Mouse (Mus musculus): ENCODE results near the gene Zar1.
"Not testable (repeated sequence)": the region's sequence is repeated elsewhere in the genome, so short reads cannot be mapped to it uniquely, and the experiment has no call there.

Zar1 gene

GRCm38 (mm10) chr5:72580970-72581332, at the start of gene Zar1:
Zar1 (minus strand) TSS chr5:72581254.
- DNase-seq, result not testable (repeated sequence)

DNA sequence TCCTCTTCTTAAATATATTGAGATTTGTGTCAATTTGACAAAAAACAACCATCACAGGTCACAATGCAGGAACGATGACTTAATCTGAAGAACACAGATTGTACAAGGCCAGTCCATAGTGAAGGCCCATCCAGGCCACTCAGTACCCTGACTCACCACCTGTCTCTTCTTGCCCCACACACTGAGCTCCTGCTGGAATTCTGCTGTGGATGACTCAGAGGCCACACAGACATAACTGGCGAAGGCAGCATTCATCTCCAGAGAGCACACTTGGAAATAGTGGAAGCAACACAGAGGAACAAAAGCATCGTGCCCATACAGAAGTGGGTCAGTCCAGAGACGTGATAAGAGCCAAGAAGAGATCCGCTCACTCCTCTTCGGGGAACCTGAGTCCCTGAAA, 49.0 kb upstream of the Zar1 start:
- no peak for DNase-seq

DNA sequence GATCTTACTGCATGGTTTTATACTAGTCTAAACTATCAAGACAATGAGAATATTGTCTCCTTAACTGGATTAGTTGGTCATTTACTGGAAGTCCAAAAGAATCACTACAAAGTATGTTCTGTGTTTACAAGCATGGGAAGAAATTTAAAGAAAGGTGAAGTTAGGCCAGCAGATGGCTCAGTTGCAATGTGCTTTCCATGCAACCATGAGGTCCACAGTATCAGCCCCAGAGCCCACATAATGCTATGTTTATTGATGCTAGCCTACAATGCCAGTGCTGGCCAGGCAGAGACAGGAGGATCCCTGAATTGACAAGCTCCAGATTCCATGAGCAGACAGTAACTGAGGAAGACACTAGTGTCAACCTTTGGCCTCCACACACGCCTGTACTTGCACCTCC, 40.0 kb upstream of the Zar1 start:
- no peak for DNase-seq

GRCm38 (mm10) chr5:72617413-72617812, 36.4 kb upstream of the Zar1 start:
- no peak for DNase-seq

GRCm38 (mm10) chr5:72603138-72603537, 22.1 kb upstream of the Zar1 start:
- DNase-seq, result no peak

DNA sequence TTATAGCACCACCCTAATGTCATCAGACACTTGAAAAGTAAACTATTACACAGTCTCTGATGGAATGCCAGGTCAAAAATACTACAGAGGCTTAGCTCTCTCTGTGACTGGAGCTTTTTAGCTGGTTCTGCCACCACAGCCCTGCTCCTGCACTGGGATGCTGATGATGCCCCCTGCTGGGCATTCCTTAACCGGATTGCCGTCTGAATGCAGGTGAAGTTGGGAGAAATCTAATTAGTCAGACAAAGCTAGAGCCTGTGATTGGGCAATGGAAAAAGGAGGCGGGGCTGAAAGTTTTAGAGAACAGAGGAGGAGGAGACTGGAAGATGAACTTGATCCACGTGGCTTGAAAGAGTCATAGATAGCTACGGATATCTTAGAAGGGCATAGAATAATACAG, 20.0 kb upstream of the Zar1 start:
- DNase-seq, result peak; percentile 42 to 60

DNA sequence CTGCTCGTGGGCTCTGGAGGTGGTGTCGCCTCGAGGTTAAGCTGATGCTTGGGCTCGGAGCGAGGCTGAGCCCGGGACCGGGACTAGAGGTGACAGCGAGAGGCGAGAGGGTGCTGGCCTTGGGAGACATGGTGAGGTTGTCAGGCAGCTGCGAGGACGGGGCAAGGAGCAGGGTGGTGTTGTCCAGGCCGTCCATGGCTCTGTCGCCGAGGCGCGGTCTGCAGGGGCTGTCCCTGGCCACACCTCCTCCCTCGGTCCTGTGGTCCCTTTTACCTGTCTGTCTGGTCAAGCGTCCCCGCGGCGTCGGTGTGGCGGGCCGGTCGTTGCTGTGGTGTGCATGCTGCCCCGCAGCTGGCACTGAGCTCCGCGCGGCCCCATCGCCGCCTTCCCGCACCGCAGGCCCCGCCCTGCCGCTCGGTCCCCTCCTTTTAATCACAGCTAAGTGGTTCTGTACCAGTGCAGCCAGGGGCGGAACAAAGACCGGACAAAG, 6.2 kb upstream of the Zar1 start, which contains the start of gene Gm5868:
Gm5868 (minus strand) TSS at position 360 of the 490 bp plus-strand sequence.
- no peak for DNase-seq

GRCm38 (mm10) chr5:72586667-72587191, 5.7 kb upstream of the Zar1 start:
- DNase-seq, result not testable (repeated sequence)

GRCm38 (mm10) chr5:72586122-72586521, 5.1 kb upstream of the Zar1 start:
- DNase-seq, result not testable (repeated sequence)

DNA sequence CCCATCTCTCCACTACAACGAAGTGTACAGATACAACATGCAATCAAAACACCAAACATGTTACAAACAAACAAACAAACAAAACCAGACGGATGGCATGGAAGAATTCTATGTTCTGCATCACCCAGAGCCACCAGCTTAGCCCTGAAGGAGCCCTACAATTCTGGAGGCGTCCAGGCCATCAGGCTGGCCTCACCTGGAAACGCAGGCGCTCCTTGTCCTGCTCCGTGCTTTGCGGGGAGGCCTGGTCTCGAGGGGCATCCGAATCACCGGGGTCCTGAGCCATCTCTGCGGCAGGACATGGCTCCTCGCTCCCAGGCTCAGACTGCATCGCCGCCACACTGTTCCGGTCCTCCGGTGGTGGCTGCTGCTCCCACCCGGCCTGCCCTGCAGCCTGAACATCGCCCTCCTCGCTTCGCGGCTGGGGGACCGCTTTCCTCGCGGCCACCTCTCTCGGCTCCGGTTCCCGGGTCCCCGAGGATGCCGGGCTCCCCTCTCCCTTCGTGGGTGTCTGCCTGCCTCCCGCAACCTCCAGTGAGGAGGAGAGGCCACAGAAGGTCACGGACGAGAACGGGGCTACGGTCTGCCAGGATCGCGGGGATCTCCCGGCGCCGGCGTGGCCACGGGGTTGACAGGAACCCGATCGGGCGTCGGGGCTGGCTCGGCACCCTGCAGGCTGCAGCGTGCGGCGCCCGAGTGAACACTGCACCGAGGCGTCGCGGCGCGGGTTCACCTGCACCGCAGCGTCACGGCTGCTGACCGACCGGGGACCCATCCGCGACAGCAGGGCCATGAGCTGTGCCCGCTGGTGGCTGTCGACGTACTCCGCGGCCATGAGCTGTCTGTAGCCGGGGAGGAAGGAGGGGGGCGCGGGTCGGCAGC, 725 bp downstream of the Zar1 start:
- peak in 1 of 2 experiments; percentile 12 for DNase-seq

DNA sequence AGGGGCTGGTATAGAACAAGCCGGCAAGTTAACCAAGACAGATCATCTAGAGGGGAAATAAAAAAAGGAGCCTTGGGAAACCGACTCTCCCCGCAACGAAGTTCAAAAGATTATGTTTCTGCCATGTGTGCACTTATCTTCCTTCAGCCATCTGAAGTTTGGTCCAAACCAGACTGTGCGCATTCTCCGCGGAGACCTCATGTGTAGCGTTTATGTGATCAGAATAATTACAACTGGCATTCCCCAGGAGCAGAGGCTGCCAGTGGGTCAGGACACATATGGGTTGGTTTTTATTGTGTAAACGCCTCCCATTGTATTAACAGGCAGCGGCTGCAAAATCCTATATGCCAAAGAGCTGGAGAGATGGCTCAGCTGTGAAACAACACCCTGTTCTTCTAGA, 1.5 kb downstream of the Zar1 start:
- DNase-seq, result not testable (repeated sequence)

GRCm38 (mm10) chr5:72565621-72566020, 15.4 kb downstream of the Zar1 start:
- DNase-seq, result no peak

GRCm38 (mm10) chr5:72563183-72563582, 17.9 kb downstream of the Zar1 start:
- DNase-seq, result not testable (repeated sequence)

DNA sequence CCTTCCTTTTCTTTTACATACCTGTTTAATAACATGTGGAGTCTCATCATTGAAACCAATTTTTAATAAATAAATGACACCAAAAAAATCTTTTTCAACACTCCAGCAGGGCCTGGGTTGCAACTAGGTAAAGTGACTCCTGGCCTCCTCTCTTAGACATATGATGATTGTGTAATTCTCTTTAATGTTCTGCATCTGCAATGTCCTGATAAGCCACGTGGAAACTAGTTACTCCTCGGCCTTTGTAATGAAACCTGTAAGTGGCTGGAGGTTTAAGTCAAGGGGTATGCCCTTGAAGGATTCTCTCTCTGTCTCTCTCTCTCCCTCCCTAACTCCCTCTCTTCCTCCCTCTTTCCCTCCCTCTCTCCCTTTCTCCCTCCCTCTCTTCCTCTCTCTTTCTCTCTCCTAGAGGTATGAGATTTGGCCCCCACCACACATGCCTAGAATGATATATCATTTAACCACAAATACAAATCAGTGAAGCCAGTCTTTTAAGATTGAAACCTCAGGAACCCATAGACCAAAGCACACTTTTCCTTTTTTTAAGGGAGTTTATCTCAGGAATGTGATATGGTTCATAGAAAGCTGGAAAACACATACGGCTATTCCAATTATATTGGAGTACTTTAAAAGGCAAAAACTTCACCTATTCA, 20.0 kb downstream of the Zar1 start:
- DNase-seq, result no peak

DNA sequence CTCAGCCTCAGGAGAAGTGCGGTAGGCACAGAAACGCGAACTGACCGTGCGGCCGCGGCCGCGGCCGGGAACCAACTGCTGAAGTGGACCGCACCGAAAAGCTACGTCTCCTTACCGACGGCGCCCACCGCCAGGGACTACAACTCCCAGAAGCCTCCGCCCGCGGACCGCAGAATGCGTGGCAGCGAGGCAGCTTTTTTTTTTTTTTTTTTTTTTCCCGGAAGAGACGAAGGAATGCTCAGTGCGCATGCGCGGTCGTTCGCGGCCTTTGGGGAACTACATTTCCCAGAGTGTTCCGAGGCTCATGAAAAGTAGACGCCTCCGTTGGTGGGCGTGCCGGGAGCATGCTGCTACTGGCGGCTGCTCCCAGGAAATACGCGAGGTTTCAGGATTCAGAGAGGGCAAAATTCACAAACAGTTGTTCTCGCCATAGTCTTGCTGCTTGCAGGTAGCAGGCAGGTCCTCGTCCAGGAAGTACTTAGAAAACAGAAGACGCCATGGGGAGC, 21.5 kb downstream of the Zar1 start, which contains the start of gene Nfxl1:
Nfxl1 (minus strand) TSS at position 141 of the 506 bp plus-strand sequence.
- DNase-seq, result peak; percentile 97 to 98

- no peak for DNase-seq
Measured at GRCm38 (mm10) chr5:72558716-72559526, 22.1 kb downstream of the Zar1 start.

GRCm38 (mm10) chr5:72556245-72556644, 24.8 kb downstream of the Zar1 start:
- DNase-seq, result no peak

DNA sequence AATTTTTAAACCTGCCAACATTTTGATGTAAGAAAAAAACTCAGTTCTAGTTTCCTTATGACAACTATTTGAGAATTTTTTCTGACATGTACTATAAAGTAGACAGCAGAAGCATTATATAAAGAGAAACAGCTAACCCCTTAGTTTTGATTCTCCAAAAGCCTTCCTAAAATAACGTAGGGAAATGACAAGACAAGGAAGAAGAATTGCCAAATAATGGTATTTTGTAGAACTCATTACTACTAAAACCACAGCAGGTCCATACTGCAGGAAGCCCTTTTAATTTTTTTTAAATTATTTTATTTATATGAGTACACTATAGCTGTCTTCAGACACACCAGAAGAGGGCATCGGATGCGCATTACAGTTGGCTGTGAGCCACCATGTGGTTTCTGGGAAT, 29.8 kb downstream of the Zar1 start:
- no peak for DNase-seq

DNA sequence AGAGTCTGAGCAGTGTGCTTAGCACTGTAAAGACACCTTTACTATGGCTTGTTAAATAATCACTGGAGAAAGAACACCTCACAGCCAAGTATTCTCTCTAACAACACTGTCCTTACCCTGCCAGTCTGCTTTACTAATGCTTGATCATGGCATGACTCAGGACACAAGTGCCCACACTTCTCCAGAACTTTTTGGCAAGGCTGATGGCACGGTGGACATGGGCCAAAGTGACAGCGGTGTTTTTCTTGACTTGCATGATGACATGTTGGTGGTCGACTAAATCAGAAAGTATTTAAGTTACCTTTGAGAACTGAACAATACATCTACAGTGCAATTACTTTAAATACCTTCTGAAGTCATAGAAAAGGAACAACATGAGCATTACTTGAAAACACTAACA, 52.2 kb downstream of the Zar1 start:
- DNase-seq, result no peak
